Mouse (Mus musculus) G1E (cell line): ENCODE results near the gene Cd3e.

Source experiments
- CTCF ChIP-seq: IDR thresholded peaks from 2 replicates; pipeline ENCODE4 v1.5.1; 2012; ENCODE audit warnings: low read depth, low read length, inconsistent platforms, mixed read lengths
- GATA1 ChIP-seq: IDR thresholded peaks from 2 replicates; pipeline ENCODE4 v1.6.1; 2012; ENCODE audit warnings: borderline replicate concordance, low read length, inconsistent platforms, mixed read lengths
- GATA2 ChIP-seq: IDR thresholded peaks from 2 replicates; pipeline ENCODE4 v1.6.1; 2012; ENCODE audit warnings: low read depth, low read length, inconsistent platforms, borderline replicate concordance
- POLR2AphosphoS5 ChIP-seq: IDR thresholded peaks from 2 replicates; pipeline ENCODE4 v1.6.1; 2012; ENCODE audit warnings: low read depth, low read length, inconsistent platforms; ENCODE audit not compliant: insufficient replicate concordance
- TAL1 ChIP-seq: conservative IDR thresholded peaks from 2 replicates; pipeline ENCODE4 v1.6.1; 2012; ENCODE audit warnings: low read depth, low read length, inconsistent platforms, mixed read lengths

- no peak for TF ChIP-seq CTCF
- no peak for TF ChIP-seq TAL1
- TF ChIP-seq GATA1, result no peak
- no peak for TF ChIP-seq GATA2
- TF ChIP-seq POLR2AphosphoS5, result no peak
Measured at GRCm38 (mm10) chr9:44980242-44980641, 29.2 kb downstream of the Cd3e start, which contains the start of gene Cd3g.
